Mouse (Mus musculus): ENCODE data around the gene Smyd3. TPM values are rescaled to one million over a fixed set of nuclear protein-coding genes. Genes with fewer than 3 reads are reported as not detected.

Smyd3 gene
- polyA plus RNA-seq, 1 experiment from 2014 or later: 11.3 TPM

GRCm38 (mm10) chr1:179126287-179126686, 391.6 kb downstream of the Smyd3 start:
- Histone ChIP-seq H3K27ac (ENCODE audit: low read depth, low read length) (no peak overlapping the region), H3K4me3 (ENCODE audit: low read depth, low read length) (no peak overlapping the region), H3K9me3 (ENCODE audit: control insufficient read depth) (no peaks in the 10 kb centered on the region), H3K4me1 (replicated peaks; ENCODE audit: control insufficient read depth, insufficient read depth, low read length) (no peaks in the 10 kb centered on the region), H3K27me3 (replicated peaks; ENCODE audit: control insufficient read depth, insufficient read depth, low read length) (no peaks in the 10 kb centered on the region), H3K36me3 (ENCODE audit: control insufficient read depth, insufficient read depth) (no peaks in the 10 kb centered on the region), H3K9ac (ENCODE audit: low read depth, low read length) (no peak overlapping the region), H3K4me2 (replicated peaks; ENCODE audit: low read depth) (no peak overlapping the region)
- 51% methylated on average over 3 of the region's 3 CpGs for WGBS
- TF ChIP-seq CTCF (IDR thresholded peaks at IDR 0.05; ENCODE audit: low read depth): no peak
- no peak for ATAC-seq

GRCm38 (mm10) chr1:179122476-179123229, 395.2 kb downstream of the Smyd3 start:
- no peak for TF ChIP-seq CTCF (IDR thresholded peaks at IDR 0.05; ENCODE audit: low read depth)
- ATAC-seq: no peak
- WGBS: 76% methylated on average over 11 of the region's 11 CpGs

GRCm38 (mm10) chr1:179120217-179120966, 397.4 kb downstream of the Smyd3 start:
- H3K4me2 ChIP-seq (replicated peaks; ENCODE audit: low read depth): no peak overlapping the region
- H3K4me3 ChIP-seq (ENCODE audit: low read depth, low read length): no peak overlapping the region
- H3K4me1 ChIP-seq (replicated peaks; ENCODE audit: control insufficient read depth, insufficient read depth, low read length): no peaks in the 10 kb centered on the region
- TF ChIP-seq CTCF (IDR thresholded peaks at IDR 0.05; ENCODE audit: low read depth): no peak
- no peak for ATAC-seq
- 72% methylated on average over 9 of the region's 9 CpGs for WGBS
- no peak overlapping the region for H3K9ac ChIP-seq (ENCODE audit: low read depth, low read length)
- H3K27ac ChIP-seq (ENCODE audit: low read depth, low read length): no peak overlapping the region
- H3K9me3 ChIP-seq (ENCODE audit: control insufficient read depth): no peaks in the 10 kb centered on the region
- no peaks in the 10 kb centered on the region for H3K36me3 ChIP-seq (ENCODE audit: control insufficient read depth, insufficient read depth)
- no peaks in the 10 kb centered on the region for H3K27me3 ChIP-seq (replicated peaks; ENCODE audit: control insufficient read depth, insufficient read depth, low read length)

More at GRCm38 (mm10) chr1:179122476-179123229, 395.2 kb downstream of the Smyd3 start:
- no peak overlapping the region for H3K27ac ChIP-seq (ENCODE audit: low read depth, low read length)
- no peak overlapping the region for H3K4me2 ChIP-seq (replicated peaks; ENCODE audit: low read depth)
- H3K9ac ChIP-seq (ENCODE audit: low read depth, low read length): no peak overlapping the region
- H3K4me3 ChIP-seq (ENCODE audit: low read depth, low read length): no peak overlapping the region
- H3K27me3 ChIP-seq (replicated peaks; ENCODE audit: control insufficient read depth, insufficient read depth, low read length): no peaks in the 10 kb centered on the region
- H3K9me3 ChIP-seq (ENCODE audit: control insufficient read depth): no peaks in the 10 kb centered on the region
- no peaks in the 10 kb centered on the region for H3K36me3 ChIP-seq (ENCODE audit: control insufficient read depth, insufficient read depth)
- H3K4me1 ChIP-seq (replicated peaks; ENCODE audit: control insufficient read depth, insufficient read depth, low read length): no peaks in the 10 kb centered on the region

- no peak overlapping the region for H3K4me3 ChIP-seq (ENCODE audit: low read depth, low read length)
- no peak overlapping the region for H3K27ac ChIP-seq (ENCODE audit: low read depth, low read length)
- no peak for TF ChIP-seq CTCF (IDR thresholded peaks at IDR 0.05; ENCODE audit: low read depth)
- ATAC-seq: no peak
- no peaks in the 10 kb centered on the region; the same call in 1 of the 2 replicates for H3K9me3 ChIP-seq (ENCODE audit: control insufficient read depth)
- H3K4me2 ChIP-seq (replicated peaks; ENCODE audit: low read depth): no peak overlapping the region
- no peaks in the 10 kb centered on the region for H3K27me3 ChIP-seq (replicated peaks; ENCODE audit: control insufficient read depth, insufficient read depth, low read length)
- no peaks in the 10 kb centered on the region for H3K4me1 ChIP-seq (replicated peaks; ENCODE audit: control insufficient read depth, insufficient read depth, low read length)
- H3K9ac ChIP-seq (ENCODE audit: low read depth, low read length): no peak overlapping the region
- 82% methylated on average over 7 of the region's 7 CpGs for WGBS
- no peaks in the 10 kb centered on the region for H3K36me3 ChIP-seq (ENCODE audit: control insufficient read depth, insufficient read depth)
Observed at GRCm38 (mm10) chr1:179118673-179119072, 399.2 kb downstream of the Smyd3 start.

GRCm38 (mm10) chr1:179116729-179117663, 400.8 kb downstream of the Smyd3 start:
- Histone ChIP-seq H3K36me3 (ENCODE audit: control insufficient read depth, insufficient read depth) (no peaks in the 10 kb centered on the region), H3K9ac (ENCODE audit: low read depth, low read length) (no peak overlapping the region), H3K4me1 (replicated peaks; ENCODE audit: control insufficient read depth, insufficient read depth, low read length) (no peaks in the 10 kb centered on the region), H3K9me3 (ENCODE audit: control insufficient read depth) (no peaks in the 10 kb centered on the region; the same call in 1 of the 2 replicates), H3K27ac (ENCODE audit: low read depth, low read length) (no peak overlapping the region), H3K27me3 (replicated peaks; ENCODE audit: control insufficient read depth, insufficient read depth, low read length) (no peaks in the 10 kb centered on the region), H3K4me3 (ENCODE audit: low read depth, low read length) (no peak overlapping the region), H3K4me2 (replicated peaks; ENCODE audit: low read depth) (no peak overlapping the region)
- 87% methylated on average over 10 of the region's 10 CpGs for WGBS
- no peak for TF ChIP-seq CTCF (IDR thresholded peaks at IDR 0.05; ENCODE audit: low read depth)
- no peak for ATAC-seq

Measured in intestine, postnatal 0 days (tissue).